Mouse (Mus musculus) kidney, postnatal 0 days (tissue): ENCODE data around the gene Chrdl1. TPM values are rescaled to one million over a fixed set of nuclear protein-coding genes. Genes with fewer than 3 reads are reported as not detected.
A peak's percentile ranks its signal among the peaks of the same experiment; 100 is the strongest.

Experiments used
- ATAC-seq: fragments of 200-750 bp; cut with Nextera tagmentation; replicated peaks from 2 replicates; pipeline ENCODE4 v1.8.0; 2017; ENCODE audit warnings: low read depth, moderate number of reproducible peaks, moderate TSS enrichment, moderate library complexity; ENCODE audit not compliant: low FRiP score
- DNase-seq: peaks from one replicate; pipeline ENCODE4 v3.0.0-alpha.2; 2016; ENCODE audit warnings: low spot score
- H3K27ac ChIP-seq: fragments of 300-500 bp; sonication (generic); 2 replicates; pipeline ENCODE4 v1.5.1; 2014; ENCODE audit warnings: mild to moderate bottlenecking
- H3K27me3 ChIP-seq: fragments of 300-500 bp; sonication (generic); 2 replicates; pipeline ENCODE4 v1.6.1; 2014; ENCODE audit warnings: low read length, mixed read lengths; ENCODE audit not compliant: insufficient read depth
- H3K36me3 ChIP-seq: fragments of 300-500 bp; sonication (generic); 2 replicates; pipeline ENCODE4 v1.6.1; 2014; ENCODE audit warnings: low read length, mixed read lengths; ENCODE audit not compliant: insufficient read depth
- H3K4me1 ChIP-seq: fragments of 300-500 bp; sonication (generic); replicated peaks from 2 replicates; pipeline ENCODE4 v1.6.1; 2014; ENCODE audit warnings: antibody characterized with exemption, low read length, mixed read lengths; ENCODE audit not compliant: insufficient read depth
- H3K4me2 ChIP-seq: fragments of 300-500 bp; sonication (generic); 2 replicates; pipeline ENCODE4 v1.6.1; 2014; ENCODE audit warnings: mild to moderate bottlenecking, low read length, moderate library complexity, mixed read lengths
- H3K4me3 ChIP-seq: fragments of 300-500 bp; sonication (generic); replicated peaks from 2 replicates; pipeline ENCODE4 v1.5.1; 2014; ENCODE audit warnings: low read depth, low read length
- H3K9ac ChIP-seq: fragments of 300-500 bp; sonication (generic); 2 replicates; pipeline ENCODE4 v1.6.1; 2014; ENCODE audit warnings: low read depth, low read length
- H3K9me3 ChIP-seq: fragments of 300-500 bp; sonication (generic); replicated peaks from 2 replicates; pipeline ENCODE4 v1.6.1; 2016; ENCODE audit warnings: low read length, inconsistent platforms, mixed read lengths
- CTCF ChIP-seq: IDR thresholded peaks from 2 replicates; pipeline ENCODE4 v1.5.1; 2016; ENCODE audit warnings: antibody characterized with exemption, low read depth, mild to moderate bottlenecking, moderate library complexity
- WGBS: fragments of 180-500 bp; shearing (Covaris S2); extraction: QIAGEN DNeasy Blood & Tissue Kit; methylation state at CpG from one replicate; pipeline ENCODE4 v1.1.7; 2014; 5-methylcytosine and 5-hydroxymethylcytosine counted together
- polyA plus RNA-seq: library from polyadenylated mRNA; unstranded; fragments of >200 nt; fragmentation: Nextera tagmentation; extraction: Ambion mirVana; gene quantifications from 2 replicates; pipeline ENCODE4 v1.2.1, GENCODE M21; 2015

Chrdl1 gene
- polyA plus RNA-seq, 1 experiment from 2014 or later = 2.3 TPM

DNA sequence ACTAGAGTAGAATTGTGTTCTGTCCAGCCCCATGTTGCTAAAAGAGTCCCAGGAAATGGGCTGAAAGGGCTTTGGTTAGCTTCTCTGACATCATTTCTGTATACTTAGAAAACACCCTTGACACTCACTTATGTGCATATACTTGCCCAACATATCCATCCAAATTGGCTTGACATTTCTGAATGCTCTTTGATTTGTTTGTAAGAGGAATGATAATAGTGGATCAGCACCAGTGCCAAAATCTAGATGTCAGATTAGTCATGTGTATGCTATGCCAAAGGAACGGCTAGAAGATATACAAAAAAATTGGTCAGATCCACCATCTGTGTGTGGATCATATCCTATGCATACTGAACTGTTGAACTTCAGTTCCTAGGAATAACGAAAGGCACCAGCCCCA lies 99.3 kb downstream of the Chrdl1 start:
- no peak for TF ChIP-seq CTCF
- H3K27me3 ChIP-seq = no peaks in the 10 kb centered on the region
- WGBS = 86% methylated on average over 2 of the region's 2 CpGs
- no peak overlapping the region for H3K4me3 ChIP-seq
- no peak overlapping the region for H3K4me2 ChIP-seq
- ATAC-seq (no peak), DNase-seq (no peak)
- H3K36me3 ChIP-seq = no peaks in the 10 kb centered on the region
- H3K9me3 ChIP-seq = no peaks in the 10 kb centered on the region
- H3K27ac ChIP-seq = no peak overlapping the region
- H3K9ac ChIP-seq = no peak overlapping the region
- H3K4me1 ChIP-seq = no peaks in the 10 kb centered on the region

DNA sequence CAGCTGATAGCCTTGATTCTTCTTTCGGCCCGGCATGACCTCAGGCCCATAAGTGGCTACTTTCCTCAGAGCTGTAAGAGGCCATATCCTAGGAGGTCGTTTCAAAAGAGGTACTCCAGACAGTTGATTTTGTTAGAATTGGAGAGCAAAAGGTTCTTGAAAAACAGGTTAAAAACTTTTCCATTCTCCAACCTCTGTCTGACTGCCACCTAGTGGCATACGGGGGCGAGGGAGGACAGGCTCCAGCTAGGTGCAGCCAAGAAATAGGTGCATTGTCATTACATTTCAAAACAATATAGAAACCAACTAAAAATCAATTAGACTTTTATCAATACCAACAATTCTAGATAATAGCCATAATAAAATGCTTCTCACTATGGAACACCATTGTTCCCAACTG lies 118.9 kb downstream of the Chrdl1 start:
- 40% methylated on average over 5 of the region's 5 CpGs for WGBS
- TF ChIP-seq CTCF = peak; percentile 55
- Histone ChIP-seq H3K36me3 (no peaks in the 10 kb centered on the region), H3K27me3 (no peaks in the 10 kb centered on the region), H3K4me3 (no peak overlapping the region), H3K9me3 (no peaks in the 10 kb centered on the region), H3K9ac (no peak overlapping the region), H3K27ac (no peak overlapping the region), H3K4me2 (no peak overlapping the region), H3K4me1 (no peaks in the 10 kb centered on the region)
- peak; percentile 3 for DNase-seq
- no peak for ATAC-seq

DNA sequence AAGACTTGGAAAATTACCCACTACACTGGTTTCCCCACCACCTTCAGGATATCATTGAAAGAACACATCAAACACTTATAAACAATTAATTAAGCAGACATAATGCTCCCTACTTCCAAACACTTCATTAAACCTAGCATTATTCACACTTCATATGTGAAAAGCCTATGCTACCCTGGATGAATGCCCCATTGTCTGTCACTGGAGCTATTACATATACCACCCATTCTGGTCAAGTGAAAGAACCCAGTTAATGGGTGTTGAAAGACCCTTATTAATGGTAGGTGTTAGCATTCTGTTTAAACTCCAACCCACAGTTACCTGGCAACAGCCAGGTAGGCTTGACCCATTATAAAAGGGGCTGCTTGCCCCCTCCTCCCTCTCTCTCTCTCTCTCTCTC lies 143.4 kb downstream of the Chrdl1 start:
- ATAC-seq (no peak), DNase-seq (no peak)
- Histone ChIP-seq H3K36me3 (no peaks in the 10 kb centered on the region), H3K27me3 (no peaks in the 10 kb centered on the region), H3K4me3 (no peak overlapping the region), H3K4me1 (no peaks in the 10 kb centered on the region), H3K9ac (no peak overlapping the region), H3K27ac (no peak overlapping the region), H3K9me3 (no peaks in the 10 kb centered on the region), H3K4me2 (no peak overlapping the region)
- TF ChIP-seq CTCF = no peak

Other genes with a start within 250 kb of the Chrdl1 start
- gene Pak3, start 124.3 kb upstream of the Chrdl1 start, polyA plus RNA-seq = 2.1 and 2.9 TPM in 2 replicates